Mouse (Mus musculus) myocyte (in vitro differentiated cells): ENCODE measurements around the gene Lrrfip2.

Experiments used
- MAX ChIP-seq: IDR thresholded peaks from one replicate; pipeline ENCODE4 v1.6.1; 2011; ENCODE audit warnings: low read depth, mild to moderate bottlenecking, control low read depth
- MYOD1 ChIP-seq, 3 experiments: IDR thresholded peaks; one replicate each; pipeline ENCODE4 v1.6.1; 2011; ENCODE audit warnings: control low read depth in 2 of 3, low read depth in 2 of 3, mild to moderate bottlenecking in 2 of 3, moderate library complexity in 1 of 3; ENCODE audit not compliant: insufficient read length in 2 of 3, control insufficient read depth in 1 of 3
- POLR2A ChIP-seq: IDR thresholded peaks from one replicate; pipeline ENCODE4 v1.6.1; 2011; ENCODE audit warnings: low read depth, mild to moderate bottlenecking, control low read depth, moderate library complexity; ENCODE audit not compliant: insufficient read length
- POLR2AphosphoS2 ChIP-seq: IDR thresholded peaks from one replicate; pipeline ENCODE4 v1.6.1; 2011; ENCODE audit warnings: low read depth, control low read depth; ENCODE audit not compliant: insufficient read length
- USF1 ChIP-seq: IDR thresholded peaks from one replicate; pipeline ENCODE4 v1.6.1; 2011; ENCODE audit warnings: low read depth, mild to moderate bottlenecking, control low read depth, moderate library complexity

- TF ChIP-seq POLR2AphosphoS2, result no peak
- no peak for TF ChIP-seq POLR2A
- TF ChIP-seq MYOD1 (IDR thresholded peaks at IDR 0.05; ENCODE audit: control insufficient read depth in 1 of 3, insufficient read length in 2 of 3, low read depth in 2 of 3), result no peak
- TF ChIP-seq USF1, result no peak
- TF ChIP-seq MAX, result no peak
Measured at GRCm38 (mm10) chr9:111204601-111205375, 87.4 kb downstream of the Lrrfip2 start.
